Mouse (Mus musculus): ENCODE measurements around the gene Dnm3. TPM values are rescaled to one million over a fixed set of nuclear protein-coding genes. Genes with fewer than 3 reads are reported as not detected.
A peak's percentile ranks its signal among the peaks of the same experiment; 100 is the strongest.

The Dnm3 gene
- polyA plus RNA-seq, 1 experiment: 54.3 TPM

DNA sequence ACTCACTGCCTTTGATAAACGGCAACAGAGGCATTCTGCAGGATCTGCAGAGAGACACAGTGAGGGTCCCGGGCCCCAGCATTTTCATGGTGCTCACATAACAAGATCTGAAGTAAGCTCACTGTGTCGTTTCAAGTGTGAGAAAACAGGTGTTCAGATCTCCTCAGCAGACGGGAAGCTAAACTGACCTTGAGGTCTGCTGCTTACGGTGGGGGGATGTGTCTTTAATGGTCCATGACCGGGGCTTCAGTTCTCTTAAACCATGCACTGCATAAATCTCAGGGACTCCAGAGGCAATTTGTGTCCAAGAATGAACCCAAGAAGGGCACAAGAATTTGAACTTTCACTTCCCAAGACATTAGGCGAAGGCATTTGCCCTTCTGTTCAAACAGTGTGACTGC lies 195.9 kb downstream of the Dnm3 start:
- Histone ChIP-seq H3K27ac (ENCODE audit: insufficient read depth, low read length) (no peak overlapping the region), H3K4me1 (ENCODE audit: control insufficient read depth, insufficient read depth, low read length) (no peaks in the 10 kb centered on the region), H3K4me3 (ENCODE audit: insufficient read depth, low read length) (no peak overlapping the region)
- TF ChIP-seq POLR2A (IDR thresholded peaks at IDR 0.05; ENCODE audit: extremely low read depth, insufficient read depth, low read length) (no peak), CTCF (IDR thresholded peaks at IDR 0.05; ENCODE audit: extremely low read depth, insufficient read depth, low read length) (no peak)

DNA sequence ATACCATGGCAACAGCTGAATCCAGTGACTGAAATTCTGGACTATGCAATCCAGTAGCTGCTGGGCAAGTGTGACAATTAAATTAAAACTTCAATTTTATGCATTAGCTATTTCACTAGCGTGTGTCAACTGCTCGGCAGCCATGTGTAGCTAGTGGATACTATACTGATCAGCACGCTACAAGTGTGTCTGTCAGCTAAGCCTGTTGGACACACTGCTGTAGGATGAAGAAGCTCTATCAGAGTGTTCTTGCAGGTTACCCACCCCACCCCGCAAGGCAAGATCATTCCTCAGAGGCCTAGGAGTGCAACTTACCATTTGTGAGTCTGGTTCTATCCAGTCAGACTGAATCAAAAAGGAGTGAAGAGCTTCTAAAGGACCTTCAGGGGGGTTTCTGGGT lies 197.8 kb downstream of the Dnm3 start:
- no peak overlapping the region for H3K4me3 ChIP-seq (ENCODE audit: insufficient read depth, low read length)
- no peak overlapping the region for H3K27ac ChIP-seq (ENCODE audit: insufficient read depth, low read length)
- no peak for TF ChIP-seq POLR2A (IDR thresholded peaks at IDR 0.05; ENCODE audit: extremely low read depth, insufficient read depth, low read length)
- no peak for TF ChIP-seq CTCF (IDR thresholded peaks at IDR 0.05; ENCODE audit: extremely low read depth, insufficient read depth, low read length)
- H3K4me1 ChIP-seq (ENCODE audit: control insufficient read depth, insufficient read depth, low read length): no peaks in the 10 kb centered on the region

DNA sequence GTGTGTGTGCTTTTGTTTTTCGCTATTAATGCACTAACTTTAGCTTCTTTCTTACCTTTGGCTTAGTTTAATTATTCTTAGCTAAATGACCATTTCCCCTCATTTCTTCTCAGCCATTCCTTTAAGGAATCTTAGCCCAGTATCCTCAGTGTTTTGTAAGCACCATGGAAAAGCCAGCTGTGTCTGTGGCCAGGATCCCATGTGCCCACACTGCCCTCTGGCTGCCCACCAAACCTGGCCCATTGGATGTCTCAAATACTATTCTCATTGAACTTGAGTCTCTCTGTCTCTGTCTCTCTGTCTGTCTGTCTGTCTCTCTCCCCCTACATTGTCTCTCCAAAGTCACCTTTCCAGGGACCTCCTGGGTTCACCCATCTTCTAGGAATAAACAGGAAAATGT lies 201.8 kb downstream of the Dnm3 start:
- no peak overlapping the region for H3K27ac ChIP-seq (ENCODE audit: insufficient read depth, low read length)
- H3K4me3 ChIP-seq (ENCODE audit: insufficient read depth, low read length): no peak overlapping the region
- H3K4me1 ChIP-seq (ENCODE audit: control insufficient read depth, insufficient read depth, low read length): peaks cover 2% of the 10 kb centered on the region; the same call in 1 of the 2 replicates
- TF ChIP-seq CTCF (IDR thresholded peaks at IDR 0.05; ENCODE audit: extremely low read depth, insufficient read depth, low read length) (peak; percentile 27; the same call in 1 of the 2 replicates), POLR2A (IDR thresholded peaks at IDR 0.05; ENCODE audit: extremely low read depth, insufficient read depth, low read length) (no peak)

DNA sequence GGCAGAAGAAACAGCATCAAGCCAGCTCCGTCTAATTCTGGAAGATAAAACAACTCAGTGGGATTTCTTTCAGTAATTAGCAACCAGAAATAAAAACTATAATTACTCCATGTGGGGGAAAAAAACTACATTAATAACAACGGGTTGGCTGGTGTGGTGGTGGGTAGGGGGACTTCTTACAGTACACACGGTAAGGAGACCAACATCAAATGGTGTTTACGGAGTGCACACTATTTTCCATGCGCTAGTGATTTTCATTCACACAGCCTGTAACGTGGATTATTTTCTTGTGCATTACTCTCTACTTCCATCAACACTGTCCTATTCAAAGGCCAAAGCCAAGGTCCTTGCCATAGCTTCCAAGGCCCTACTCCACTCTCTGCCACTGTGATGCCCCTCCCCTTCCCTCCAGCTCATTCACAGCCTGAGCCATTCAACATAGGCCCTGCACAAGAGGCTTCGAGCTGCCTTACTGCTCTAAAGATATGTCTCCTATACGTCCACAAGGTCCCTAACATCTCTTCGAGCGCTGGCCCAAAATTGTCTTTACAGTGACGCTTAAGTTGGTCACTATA lies 203.1 kb downstream of the Dnm3 start:
- no peak for TF ChIP-seq POLR2A (IDR thresholded peaks at IDR 0.05; ENCODE audit: extremely low read depth, insufficient read depth, low read length)
- no peak for TF ChIP-seq CTCF (IDR thresholded peaks at IDR 0.05; ENCODE audit: extremely low read depth, insufficient read depth, low read length)
- Histone ChIP-seq H3K27ac (ENCODE audit: insufficient read depth, low read length) (no peak overlapping the region), H3K4me3 (ENCODE audit: insufficient read depth, low read length) (no peak overlapping the region), H3K4me1 (ENCODE audit: control insufficient read depth, insufficient read depth, low read length) (peaks cover 2% of the 10 kb centered on the region; the same call in 1 of the 2 replicates)

DNA sequence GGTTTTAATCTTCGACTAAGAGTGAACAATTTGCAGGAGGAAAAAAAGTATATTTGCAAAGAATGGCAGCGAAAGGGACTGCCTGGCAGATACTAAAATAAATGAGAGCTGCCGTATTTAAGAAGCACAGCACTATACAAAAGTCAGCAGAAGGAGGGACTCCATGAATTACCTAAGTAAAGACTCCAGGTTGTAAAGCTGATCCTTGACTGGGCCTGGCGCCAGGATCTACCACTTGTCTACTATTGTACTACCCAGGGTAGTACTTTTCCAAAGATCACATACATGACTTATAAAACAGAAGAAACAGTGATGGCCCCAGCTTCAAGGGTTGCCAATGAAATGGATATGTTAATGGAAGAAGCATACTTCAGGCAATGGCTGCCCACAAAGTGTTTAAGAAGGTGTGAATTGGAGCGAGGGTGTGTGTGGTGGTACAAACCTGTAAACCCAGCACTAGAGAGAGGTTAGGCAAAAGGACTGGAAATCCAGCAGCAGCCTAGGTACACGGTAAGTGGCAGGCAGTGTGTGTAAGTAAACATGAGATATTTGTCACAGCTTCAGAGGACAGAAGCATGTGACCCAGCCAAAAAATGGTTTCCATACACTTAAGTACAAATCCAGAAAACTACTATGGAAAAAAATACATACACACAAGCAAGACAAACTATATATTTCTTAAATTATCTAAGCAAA lies 220.8 kb downstream of the Dnm3 start:
- TF ChIP-seq POLR2A (IDR thresholded peaks at IDR 0.05; ENCODE audit: extremely low read depth, insufficient read depth, low read length): no peak
- Histone ChIP-seq H3K27ac (ENCODE audit: insufficient read depth, low read length) (no peak overlapping the region), H3K4me3 (ENCODE audit: insufficient read depth, low read length) (no peak overlapping the region), H3K4me1 (ENCODE audit: control insufficient read depth, insufficient read depth, low read length) (no peaks in the 10 kb centered on the region)

DNA sequence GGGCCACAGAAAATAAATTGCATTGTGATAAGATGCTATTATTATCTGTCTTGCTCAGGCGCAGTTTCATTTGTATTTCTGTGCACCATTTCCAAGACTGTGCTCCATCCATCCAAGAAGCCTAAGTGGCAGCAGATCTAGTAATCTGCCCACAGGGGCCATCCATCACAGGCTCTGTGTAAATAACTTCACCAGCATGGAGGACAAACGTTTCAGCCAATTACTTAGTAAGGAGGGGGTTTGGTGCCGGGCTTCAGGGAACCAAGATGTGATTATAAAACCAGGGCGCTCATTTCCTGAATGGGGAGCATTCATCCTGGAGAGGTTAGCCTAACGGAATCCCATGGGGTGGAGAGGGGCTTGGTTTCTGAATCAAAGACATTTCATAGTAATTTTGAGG lies 222.9 kb downstream of the Dnm3 start:
- no peaks in the 10 kb centered on the region for H3K4me1 ChIP-seq (ENCODE audit: control insufficient read depth, insufficient read depth, low read length)
- H3K4me3 ChIP-seq (ENCODE audit: insufficient read depth, low read length): no peak overlapping the region
- no peak for TF ChIP-seq CTCF (IDR thresholded peaks at IDR 0.05; ENCODE audit: extremely low read depth, insufficient read depth, low read length)
- no peak for TF ChIP-seq POLR2A (IDR thresholded peaks at IDR 0.05; ENCODE audit: extremely low read depth, insufficient read depth, low read length)
- H3K27ac ChIP-seq (ENCODE audit: insufficient read depth, low read length): no peak overlapping the region

DNA sequence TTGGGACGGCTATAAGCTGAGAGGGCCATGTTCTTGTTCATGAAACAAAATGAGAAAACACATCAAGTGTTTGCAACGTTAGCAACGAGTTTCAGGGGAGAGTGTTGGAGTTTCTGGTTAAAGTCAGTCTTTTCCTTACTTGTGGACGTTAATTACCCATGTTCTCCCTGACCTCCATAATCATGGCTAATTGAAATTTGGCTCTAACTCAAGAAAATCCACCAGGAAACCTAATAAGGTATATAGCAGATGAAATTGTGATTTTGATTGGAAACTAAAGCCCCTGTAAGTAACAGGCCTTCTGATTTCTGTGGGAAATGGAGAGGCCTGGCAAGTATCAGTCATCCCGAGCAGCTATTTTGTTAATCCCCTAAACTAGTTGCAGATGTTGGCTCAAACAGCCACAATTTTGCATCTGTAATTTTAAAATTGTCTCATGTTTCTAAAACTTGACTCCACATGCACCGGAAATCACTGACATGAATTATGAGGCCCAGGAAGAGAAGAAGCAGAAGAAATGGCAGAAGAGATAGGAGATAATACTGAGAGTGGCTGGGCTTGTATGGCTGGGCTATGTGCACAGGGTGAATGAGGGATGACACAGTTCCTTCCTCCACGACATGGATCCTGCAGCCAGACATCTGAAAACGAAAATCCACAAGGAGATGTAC lies 223.7 kb downstream of the Dnm3 start:
- no peak for TF ChIP-seq POLR2A (IDR thresholded peaks at IDR 0.05; ENCODE audit: extremely low read depth, insufficient read depth, low read length)
- TF ChIP-seq CTCF (IDR thresholded peaks at IDR 0.05; ENCODE audit: extremely low read depth, insufficient read depth, low read length): no peak
- Histone ChIP-seq H3K27ac (ENCODE audit: insufficient read depth, low read length) (no peak overlapping the region), H3K4me3 (ENCODE audit: insufficient read depth, low read length) (no peak overlapping the region), H3K4me1 (ENCODE audit: control insufficient read depth, insufficient read depth, low read length) (no peaks in the 10 kb centered on the region)

DNA sequence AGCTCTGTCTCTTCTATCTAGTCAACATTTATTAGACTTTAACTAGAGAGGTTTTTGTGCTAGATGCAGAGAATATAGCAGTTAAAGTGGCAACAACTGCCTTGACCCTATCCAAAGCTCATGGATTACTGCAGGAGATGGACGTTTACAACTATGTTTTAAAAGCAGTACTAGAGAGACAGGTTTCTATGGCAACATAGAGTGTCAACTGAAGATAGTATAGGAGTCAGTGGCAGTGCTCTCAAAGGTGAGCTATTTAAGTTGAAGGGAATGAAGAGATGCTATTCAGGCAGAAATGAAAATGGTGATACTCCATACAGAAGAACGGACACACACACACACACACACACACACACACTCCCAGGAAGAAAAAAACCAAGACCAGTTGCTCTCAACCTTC lies 225.0 kb downstream of the Dnm3 start:
- Histone ChIP-seq H3K4me1 (ENCODE audit: control insufficient read depth, insufficient read depth, low read length) (no peaks in the 10 kb centered on the region), H3K4me3 (ENCODE audit: insufficient read depth, low read length) (no peak overlapping the region), H3K27ac (ENCODE audit: insufficient read depth, low read length) (no peak overlapping the region)
- TF ChIP-seq CTCF (IDR thresholded peaks at IDR 0.05; ENCODE audit: extremely low read depth, insufficient read depth, low read length): no peak
- TF ChIP-seq POLR2A (IDR thresholded peaks at IDR 0.05; ENCODE audit: extremely low read depth, insufficient read depth, low read length): no peak

DNA sequence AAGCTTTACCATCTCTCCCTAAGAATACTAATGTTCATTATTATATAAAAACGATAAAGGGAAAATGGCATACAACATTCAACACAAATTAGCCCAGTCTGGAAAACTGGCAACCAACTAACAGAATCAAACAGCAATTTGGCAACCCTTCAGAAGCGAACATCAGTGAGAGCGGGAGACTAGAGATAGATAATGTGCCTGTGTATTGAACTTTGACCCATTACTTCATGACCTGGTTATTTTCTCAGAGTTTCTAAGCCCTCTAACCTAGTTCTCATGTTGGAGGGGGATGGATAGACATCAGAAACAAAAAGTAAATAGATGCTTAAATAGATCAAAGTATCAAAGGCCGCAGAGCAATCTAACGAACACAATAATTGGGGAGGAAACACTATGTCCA lies 230.6 kb downstream of the Dnm3 start:
- H3K4me1 ChIP-seq (ENCODE audit: control insufficient read depth, insufficient read depth, low read length): no peaks in the 10 kb centered on the region
- no peak overlapping the region for H3K4me3 ChIP-seq (ENCODE audit: insufficient read depth, low read length)
- no peak overlapping the region for H3K27ac ChIP-seq (ENCODE audit: insufficient read depth, low read length)
- no peak for TF ChIP-seq CTCF (IDR thresholded peaks at IDR 0.05; ENCODE audit: extremely low read depth, insufficient read depth, low read length)
- TF ChIP-seq POLR2A (IDR thresholded peaks at IDR 0.05; ENCODE audit: extremely low read depth, insufficient read depth, low read length): no peak

DNA sequence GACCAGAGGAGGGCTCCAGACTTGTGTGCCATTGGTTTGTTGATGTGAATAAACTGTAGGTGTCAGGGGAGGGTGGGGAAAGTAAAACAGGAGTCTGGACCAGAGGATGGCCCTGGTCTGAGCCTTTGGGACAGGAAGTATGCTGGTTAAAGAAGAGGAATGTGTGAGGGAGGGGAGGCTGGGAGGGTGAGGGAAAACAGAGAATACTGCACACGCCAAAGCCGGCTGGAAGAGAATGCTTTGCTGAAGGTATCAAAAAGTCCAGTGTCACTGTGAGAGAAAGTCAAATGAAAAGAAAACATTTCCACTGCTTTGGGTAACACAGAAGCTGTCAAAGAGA lies 234.2 kb downstream of the Dnm3 start:
- H3K4me3 ChIP-seq (ENCODE audit: insufficient read depth, low read length): no peak overlapping the region
- H3K4me1 ChIP-seq (ENCODE audit: control insufficient read depth, insufficient read depth, low read length): no peaks in the 10 kb centered on the region
- no peak overlapping the region for H3K27ac ChIP-seq (ENCODE audit: insufficient read depth, low read length)
- no peak for TF ChIP-seq CTCF (IDR thresholded peaks at IDR 0.05; ENCODE audit: extremely low read depth, insufficient read depth, low read length)
- no peak for TF ChIP-seq POLR2A (IDR thresholded peaks at IDR 0.05; ENCODE audit: extremely low read depth, insufficient read depth, low read length)
